Mouse (Mus musculus) pancreas, adult 10 weeks (tissue): ENCODE measurements around the gene Zfp473. TPM values are rescaled to one million over a fixed set of nuclear protein-coding genes. Genes with fewer than 3 reads are reported as not detected.

ENCODE experiments used
- polyA plus RNA-seq: library from polyadenylated mRNA; stranded (reverse); fragments of 350-450 nt; fragmentation: Illumina TruSeq; extraction: RNeasy Lipid Tissue Mini Kit (QIAGEN cat#74804); gene quantifications from one replicate; pipeline ENCODE4 v1.2.3, GENCODE M21; 2015; ENCODE audit warnings: low read depth, low replicate concordance; ENCODE audit not compliant: insufficient read depth

Gene Zfp473
- 0.28 TPM for polyA plus RNA-seq

DNA sequence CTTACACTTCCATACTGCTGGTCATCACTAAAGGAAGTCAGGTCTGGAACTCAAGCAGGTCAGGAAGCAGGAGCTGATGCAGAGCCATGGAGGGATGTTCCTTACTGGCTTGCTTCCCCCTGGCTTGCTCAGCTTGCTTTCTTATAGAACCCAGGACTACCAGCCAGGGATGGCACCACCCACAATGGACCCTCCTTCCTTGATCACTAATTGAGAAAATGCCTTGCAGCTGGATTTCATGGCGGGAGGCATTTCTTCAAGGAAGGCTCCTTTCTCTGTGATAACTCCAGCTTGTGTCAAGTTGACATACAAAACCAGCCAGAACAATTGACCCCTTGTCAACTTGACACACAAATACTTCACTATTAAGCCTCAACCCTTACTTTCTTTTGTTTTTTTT is at the start of gene Zfp473:
Zfp473 (minus strand) TSS at position 101 of the 400 bp plus-strand sequence.

GRCm38 (mm10) chr7:44748101-44749044 is 2.5 kb downstream of the Zfp473 start, which contains the start of gene Vrk3:
TSS of gene Vrk3 (plus strand) at chr7:44748413.

DNA sequence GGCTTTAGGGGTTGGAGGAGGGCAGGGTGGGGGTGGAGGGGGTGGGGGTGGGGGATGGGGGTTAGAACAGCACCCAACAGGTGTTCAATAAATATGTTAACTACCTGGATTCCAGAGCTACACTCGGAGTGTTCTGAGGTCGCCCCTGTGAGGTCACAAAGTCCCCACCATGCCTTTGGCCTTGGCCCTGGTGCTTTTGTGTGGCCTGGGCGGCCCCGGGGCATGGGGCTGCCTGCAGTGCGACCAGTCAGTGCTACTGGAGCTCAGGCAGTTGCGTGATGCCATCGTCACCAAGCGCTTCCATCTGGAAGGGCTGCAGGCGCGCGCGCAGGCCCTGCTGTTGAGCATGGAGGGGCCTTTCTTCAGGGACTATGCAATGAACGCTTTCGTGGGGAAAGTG is 42.3 kb downstream of the Zfp473 start, which contains the start of gene Izumo2:
Izumo2 (plus strand) TSS at position 169 of the 400 bp plus-strand sequence.

Other genes with a start within 250 kb of the Zfp473 start
- gene Mybpc2, start 226.4 kb downstream of the Zfp473 start, polyA plus RNA-seq = 0.37 TPM
- gene Spib, start 219.0 kb downstream of the Zfp473 start, polyA plus RNA-seq = 0.50 TPM
- 12.0 TPM for gene Pold1, start 202.2 kb downstream of the Zfp473 start, polyA plus RNA-seq
- gene Nr1h2, start 197.1 kb downstream of the Zfp473 start, polyA plus RNA-seq = 41.0 TPM
- gene Napsa, start 178.7 kb downstream of the Zfp473 start, polyA plus RNA-seq = 0.72 TPM
- gene Kcnc3, start 160.4 kb downstream of the Zfp473 start, polyA plus RNA-seq = 3.5 TPM
- 5.7 TPM for gene Myh14, start 80.2 kb downstream of the Zfp473 start, polyA plus RNA-seq
- gene Izumo2, start 42.3 kb downstream of the Zfp473 start, polyA plus RNA-seq = not detected
- 4.8 TPM for gene Vrk3, start 2.6 kb downstream of the Zfp473 start, polyA plus RNA-seq
- 5.4 TPM for gene Nup62, start 65.0 kb upstream of the Zfp473 start, polyA plus RNA-seq
- not detected for gene Il4i1, start 65.3 kb upstream of the Zfp473 start, polyA plus RNA-seq
- 44.5 TPM for gene Atf5, start 65.6 kb upstream of the Zfp473 start, polyA plus RNA-seq
- gene Akt1s1, start 97.9 kb upstream of the Zfp473 start, polyA plus RNA-seq = 13.5 TPM
- gene Tbc1d17, start 98.0 kb upstream of the Zfp473 start, polyA plus RNA-seq = 19.6 TPM
- 11.9 TPM for gene Pnkp, start 106.1 kb upstream of the Zfp473 start, polyA plus RNA-seq
- 49.5 TPM for gene Ptov1, start 118.7 kb upstream of the Zfp473 start, polyA plus RNA-seq
- gene Med25, start 141.7 kb upstream of the Zfp473 start, polyA plus RNA-seq = 20.6 TPM
- gene Fuz, start 145.0 kb upstream of the Zfp473 start, polyA plus RNA-seq = 9.6 TPM
- 13.8 TPM for gene Ap2a1, start 178.4 kb upstream of the Zfp473 start, polyA plus RNA-seq
- gene Tsks, start 192.2 kb upstream of the Zfp473 start, polyA plus RNA-seq = not detected
- 3.9 TPM for gene Cpt1c, start 223.8 kb upstream of the Zfp473 start, polyA plus RNA-seq
- gene Prmt1, start 235.5 kb upstream of the Zfp473 start, polyA plus RNA-seq = 31.9 TPM
- gene Irf3, start 246.6 kb upstream of the Zfp473 start, polyA plus RNA-seq = 70.4 TPM
- 2.8 TPM for gene Bcl2l12, start 247.7 kb upstream of the Zfp473 start, polyA plus RNA-seq